Mouse (Mus musculus): Measurements from ENCODE around the gene Sertad1.
A peak's percentile ranks its signal among the peaks of the same experiment; 100 is the strongest.
"Not testable (repeated sequence)": the region's sequence is repeated elsewhere in the genome, so short reads cannot be mapped to it uniquely, and the experiment has no call there.

The Sertad1 gene

DNA sequence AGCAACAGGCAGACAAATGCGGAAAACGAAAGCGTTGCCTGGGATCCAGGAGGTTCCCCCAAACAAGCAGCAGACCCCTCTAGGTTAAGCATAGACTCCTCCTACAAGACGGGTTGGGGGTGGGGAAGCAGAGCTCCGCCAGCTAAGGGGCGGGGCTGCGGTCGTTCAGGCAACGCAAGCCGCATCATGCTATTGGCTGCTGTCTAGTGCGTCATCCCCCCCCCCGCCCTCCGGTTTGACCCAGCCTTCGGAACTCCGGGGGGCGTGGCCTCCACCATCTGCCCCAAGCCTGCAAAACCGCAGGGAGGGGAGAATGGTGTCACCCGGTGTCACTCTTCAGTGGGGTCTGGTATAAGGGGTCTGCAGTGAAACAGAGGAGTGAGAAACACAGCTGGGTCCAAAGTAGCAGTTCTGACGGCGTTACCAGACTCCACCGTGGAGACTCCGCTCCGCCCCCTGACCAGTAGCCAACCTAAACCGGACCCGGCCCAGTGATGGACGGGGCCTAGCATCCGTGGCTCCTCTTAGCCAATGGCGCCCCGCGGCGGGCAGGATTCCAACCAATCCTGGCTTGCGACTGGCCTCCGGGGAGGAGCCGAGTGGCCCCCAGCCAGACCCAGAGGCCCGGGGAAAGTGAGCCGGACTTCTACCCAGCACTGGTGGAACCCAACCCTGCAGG lies 13.4 kb upstream of the Sertad1 start, which contains the start of gene Sertad3:
TSS of gene Sertad3 (plus strand) at position 613 of the 679 bp plus-strand sequence.
- peak; percentile 100 for DNase-seq (ENCODE audit: low spot score)

GRCm38 (mm10) chr7:27473835-27474489 lies 12.7 kb upstream of the Sertad1 start:
- no peak for DNase-seq (ENCODE audit: low spot score)

GRCm38 (mm10) chr7:27474490-27474954 lies 12.2 kb upstream of the Sertad1 start:
- DNase-seq (ENCODE audit: low spot score), result peak; percentile 98

DNA sequence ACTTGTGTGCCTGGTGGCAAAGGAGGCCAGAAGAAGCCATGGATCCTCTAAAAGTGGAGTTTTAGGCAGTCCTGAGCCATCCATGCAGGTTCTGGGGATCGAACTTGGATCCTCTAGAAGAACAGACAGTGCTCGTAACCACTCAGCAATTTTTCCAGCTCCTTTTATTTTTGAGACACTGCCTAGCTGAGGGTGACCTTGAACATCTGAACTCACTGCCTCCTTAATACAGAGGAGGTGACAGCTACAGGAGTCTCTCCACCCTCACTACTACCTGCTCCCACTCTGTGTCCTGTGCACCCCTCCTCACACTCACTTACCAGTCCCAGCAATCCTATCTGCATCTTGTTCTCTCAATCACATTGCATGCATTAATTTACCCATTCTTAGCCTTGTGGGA lies 11.1 kb upstream of the Sertad1 start:
- no peak for DNase-seq (ENCODE audit: low spot score)

DNA sequence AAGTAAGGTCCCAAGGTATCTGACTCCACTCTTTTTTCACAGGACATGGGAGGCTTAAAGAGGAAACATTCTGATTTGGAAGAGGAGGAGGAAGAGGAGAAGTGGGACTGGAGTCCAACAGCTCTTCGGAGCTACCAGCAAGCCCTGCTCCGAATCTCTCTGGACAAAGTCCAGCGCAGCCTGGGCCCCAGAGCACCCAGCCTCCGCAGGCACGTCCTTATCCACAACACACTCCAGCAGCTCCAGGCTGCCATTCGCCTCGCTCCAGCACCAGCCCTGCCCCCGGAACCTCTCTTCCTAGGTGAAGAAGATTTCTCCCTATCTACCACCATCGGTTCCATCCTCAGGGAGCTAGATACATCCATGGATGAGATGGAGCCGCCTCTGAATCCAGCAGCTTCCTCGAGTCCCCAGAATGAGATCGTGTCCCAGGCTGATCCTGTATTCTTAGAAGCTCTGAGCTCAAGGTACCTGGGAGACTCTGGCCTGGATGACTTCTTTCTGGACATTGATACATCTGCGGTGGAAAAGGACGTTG lies 10.5 kb upstream of the Sertad1 start:
- no peak for DNase-seq (ENCODE audit: low spot score)

DNA sequence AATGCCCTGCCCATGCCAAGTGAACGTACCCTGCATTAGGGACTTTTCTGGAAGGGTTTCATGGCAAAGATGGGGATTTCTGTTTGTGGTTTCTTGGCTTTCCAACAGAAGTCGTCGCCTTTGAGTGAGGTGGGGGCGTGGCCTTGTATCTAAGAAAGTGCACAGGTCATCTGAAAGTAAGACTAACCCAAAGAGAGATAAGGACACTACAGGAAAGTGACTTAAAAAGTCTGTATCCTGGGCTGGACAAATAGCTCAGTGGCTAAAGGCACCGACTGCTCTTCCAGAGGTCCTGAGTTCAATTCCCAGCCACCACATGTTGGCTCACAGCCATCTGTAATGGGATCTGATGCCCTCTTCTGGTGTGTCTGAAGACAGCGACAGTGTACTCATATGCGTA lies 8.1 kb upstream of the Sertad1 start:
- DNase-seq (ENCODE audit: low spot score), result no peak

DNA sequence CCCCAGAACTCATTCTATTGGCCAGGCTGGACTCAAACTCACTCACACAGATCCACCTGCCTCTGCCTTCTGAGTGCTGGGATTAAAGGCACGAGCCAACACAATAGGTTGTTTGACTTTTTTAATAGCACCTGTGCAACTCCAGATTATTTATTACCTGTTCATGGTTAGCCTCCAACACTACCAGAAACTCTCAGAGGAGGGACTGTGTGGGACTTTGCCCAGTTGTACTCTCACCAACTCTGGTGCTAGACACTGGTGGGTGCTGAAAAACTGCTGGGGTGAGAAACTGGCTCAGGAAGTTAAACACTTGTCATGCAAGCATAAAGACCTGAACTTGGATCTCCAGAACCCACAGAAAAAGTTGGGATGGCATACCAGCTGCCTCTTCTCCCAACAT lies 7.0 kb upstream of the Sertad1 start:
- DNase-seq (ENCODE audit: low spot score), result no peak

DNA sequence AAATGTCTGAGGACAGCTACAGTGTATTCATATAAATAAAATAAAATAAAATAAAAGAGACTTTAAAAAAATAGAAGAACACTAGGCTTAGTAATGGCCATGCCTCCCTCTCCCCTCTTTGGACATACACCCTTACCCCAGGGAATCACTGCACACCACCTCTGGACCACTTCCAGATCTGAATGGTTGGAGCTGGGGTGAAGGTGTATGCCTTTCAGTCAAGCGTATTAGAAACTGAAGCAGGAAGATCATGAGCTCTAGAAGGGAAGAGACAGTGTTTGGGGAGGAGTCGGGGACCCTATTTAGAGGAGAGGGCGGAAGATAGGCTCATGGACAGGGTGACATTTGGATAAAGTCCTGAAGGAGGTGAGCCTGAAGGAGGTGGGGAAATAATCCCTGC lies 6.2 kb upstream of the Sertad1 start:
- no peak for DNase-seq (ENCODE audit: low spot score)

- no peak for DNase-seq (ENCODE audit: low spot score)
These were observed 5.6 kb upstream of the Sertad1 start for GRCm38 (mm10) chr7:27480927-27481626.

DNA sequence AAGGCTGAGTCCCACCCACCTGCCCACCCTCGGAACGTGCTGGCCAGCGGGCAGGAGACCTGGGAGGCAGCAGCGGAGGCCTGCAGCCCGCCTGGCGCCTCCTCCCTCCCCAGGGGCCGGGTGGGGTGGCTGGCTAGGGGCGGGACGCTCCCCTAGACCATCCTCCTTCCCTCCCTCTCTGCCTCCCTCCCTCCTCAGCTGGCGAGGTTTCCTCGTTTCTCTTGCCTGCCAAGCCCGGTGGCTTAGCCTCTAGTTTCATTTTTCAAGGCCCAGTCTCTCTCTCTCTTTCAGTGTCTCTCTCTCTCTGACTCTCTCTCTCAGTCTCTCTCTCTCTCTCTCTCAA lies 5.1 kb upstream of the Sertad1 start:
- DNase-seq (ENCODE audit: low spot score), result peak; percentile 93

GRCm38 (mm10) chr7:27483860-27484259 lies 2.9 kb upstream of the Sertad1 start:
- DNase-seq (ENCODE audit: low spot score), result no peak

DNA sequence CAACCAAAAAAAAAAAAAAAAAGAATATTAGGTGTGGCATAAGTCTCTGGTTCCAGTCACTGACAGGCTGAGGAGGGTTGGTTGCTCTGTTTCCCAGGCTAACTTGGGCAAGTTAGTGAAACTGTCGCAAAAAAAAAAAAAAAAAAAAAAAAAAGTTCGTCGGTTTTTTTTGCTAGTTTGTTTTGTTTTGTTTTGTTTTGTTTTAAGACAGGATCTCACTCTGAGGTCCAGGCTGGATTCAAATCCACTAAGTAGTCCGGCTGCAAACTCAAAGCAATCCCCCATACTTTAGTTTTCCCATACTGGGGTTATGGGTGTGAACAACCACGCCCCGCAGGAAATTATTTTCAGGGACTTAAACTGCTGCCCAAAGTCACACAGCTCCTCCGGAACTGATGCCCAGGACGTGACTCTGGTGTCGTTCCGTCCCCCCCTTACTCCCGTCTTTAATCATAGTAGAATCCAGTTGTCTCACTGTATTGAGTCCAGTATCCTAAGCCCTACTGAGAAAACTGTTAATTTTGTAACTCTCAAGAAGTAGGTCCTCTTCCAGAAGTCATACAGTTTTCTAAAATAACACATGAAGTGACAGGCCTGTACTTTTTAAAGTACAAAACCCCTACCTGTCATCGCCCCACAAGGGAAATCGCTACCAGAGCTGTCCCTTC lies 474 bp upstream of the Sertad1 start:
- no peak for DNase-seq (ENCODE audit: low spot score)

DNA sequence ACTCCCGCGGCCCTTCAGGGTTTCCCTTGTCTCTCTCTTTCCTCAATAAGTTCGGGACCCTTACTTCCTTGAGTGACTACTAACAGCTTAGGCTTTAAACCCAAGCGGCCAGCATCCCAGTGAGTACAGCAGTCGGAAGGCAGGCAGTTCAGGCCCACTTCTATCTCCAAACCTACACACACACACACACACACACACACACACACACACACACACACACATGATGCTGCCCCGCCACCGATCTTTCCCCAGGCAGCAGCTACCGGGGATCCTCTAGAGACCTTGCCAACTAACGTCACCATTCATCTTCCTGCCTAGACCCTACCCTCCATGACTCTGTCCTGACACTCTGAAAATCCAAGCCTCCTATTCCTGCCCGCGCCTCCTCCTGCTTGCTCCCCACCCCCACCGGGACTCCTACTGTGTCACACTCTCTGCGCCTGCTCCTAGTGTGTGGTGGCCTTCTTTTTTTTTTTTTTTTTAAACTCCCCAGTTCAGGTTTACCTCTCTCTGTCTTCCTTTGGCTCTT lies 1.1 kb downstream of the Sertad1 start:
- DNase-seq (ENCODE audit: low spot score), result peak; percentile 63

GRCm38 (mm10) chr7:27489270-27489869 lies 2.7 kb downstream of the Sertad1 start:
- DNase-seq (ENCODE audit: low spot score), result no peak

DNA sequence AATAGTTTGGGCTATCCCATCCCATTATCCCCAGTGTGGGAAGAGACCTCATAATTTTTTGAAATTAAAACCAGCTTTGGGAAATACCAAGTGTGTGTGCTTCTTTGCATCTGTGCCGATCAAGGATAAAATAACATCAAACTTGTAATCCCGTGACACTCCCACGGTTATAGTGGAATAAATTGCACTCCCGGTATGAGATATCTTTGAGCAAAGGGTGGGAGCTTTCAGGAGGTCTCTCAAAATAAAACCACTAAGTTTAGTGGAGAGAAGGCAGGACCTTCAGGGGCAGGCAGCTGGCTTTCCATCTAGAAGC lies 3.5 kb downstream of the Sertad1 start:
- no peak for DNase-seq (ENCODE audit: low spot score)

DNA sequence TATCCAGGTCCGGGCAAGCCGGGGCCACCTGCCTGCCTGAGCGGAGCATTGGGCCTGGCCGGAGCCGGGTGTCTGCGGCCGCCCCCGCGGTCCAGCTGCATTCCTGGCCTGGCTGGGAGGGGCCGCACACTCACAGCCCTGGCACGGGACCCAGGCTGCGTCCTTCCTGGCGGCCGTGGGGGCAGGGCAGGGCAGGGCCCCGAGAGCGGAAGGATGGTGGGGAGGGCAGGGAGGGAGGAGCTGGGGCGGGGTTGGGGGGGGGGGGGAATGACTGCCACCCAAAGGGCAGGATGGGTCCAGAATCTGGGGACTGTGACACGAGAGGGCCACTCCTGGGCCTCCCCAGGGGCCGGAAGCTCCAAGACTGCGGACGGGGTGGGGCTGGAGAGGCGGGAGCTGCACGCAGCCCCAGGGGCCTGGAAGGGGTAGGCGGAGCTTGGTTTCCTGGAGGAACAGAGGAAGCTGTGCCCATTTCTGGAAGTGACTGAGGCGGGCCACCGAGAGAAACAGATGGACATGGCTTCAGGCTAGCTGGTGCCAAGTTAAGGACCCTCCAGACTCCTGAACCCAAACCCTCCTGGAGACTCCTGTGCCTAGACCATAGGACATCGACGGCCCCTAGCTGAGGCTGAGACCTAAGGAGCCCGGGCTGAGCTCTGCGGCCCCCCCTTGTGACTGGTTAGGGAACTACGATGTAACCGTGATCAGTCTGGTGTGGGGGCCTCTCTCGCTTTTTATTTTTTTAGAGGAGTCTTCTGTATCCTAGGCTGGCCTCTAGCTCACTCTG lies 4.0 kb downstream of the Sertad1 start:
- peak; percentile 95 for DNase-seq (ENCODE audit: low spot score)

GRCm38 (mm10) chr7:27491856-27492255 lies 5.1 kb downstream of the Sertad1 start:
- no peak for DNase-seq (ENCODE audit: low spot score)

DNA sequence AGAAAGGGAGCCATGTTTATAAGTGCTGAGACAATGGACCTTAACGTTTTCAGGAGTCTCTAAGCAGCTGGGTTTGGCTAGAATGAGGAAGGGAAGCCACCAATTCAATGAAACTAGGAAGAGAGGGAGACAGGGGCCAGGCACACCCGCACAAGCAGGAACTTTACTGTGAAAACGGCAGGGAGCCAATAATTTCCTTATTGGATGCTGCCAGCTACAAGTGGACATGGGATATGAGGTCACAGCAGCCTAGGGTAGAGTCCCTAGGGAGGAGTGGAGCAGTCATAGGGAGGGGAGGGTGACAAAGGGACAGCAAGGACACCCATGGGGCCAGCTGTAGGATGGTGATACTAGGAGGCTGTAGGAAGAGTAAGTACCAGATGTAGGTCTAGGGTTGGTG lies 6.3 kb downstream of the Sertad1 start:
- DNase-seq (ENCODE audit: low spot score), result no peak

- no peak for DNase-seq (ENCODE audit: low spot score)
These were observed 6.7 kb downstream of the Sertad1 start for GRCm38 (mm10) chr7:27493450-27493849.

- not testable (repeated sequence) for DNase-seq (ENCODE audit: low spot score)
These were observed 8.1 kb downstream of the Sertad1 start for GRCm38 (mm10) chr7:27494659-27495367.
